Mouse (Mus musculus) urinary bladder, adult 2 months (tissue): ENCODE data around the gene 1700029I15Rik. TPM values are rescaled to one million over a fixed set of nuclear protein-coding genes. Genes with fewer than 3 reads are reported as not detected.
A peak's percentile ranks its signal among the peaks of the same experiment; 100 is the strongest.

Experiments
- DNase-seq: peaks from one replicate; pipeline ENCODE4 v3.0.0; 2022; ENCODE audit warnings: low spot score
- polyA plus RNA-seq: library from polyadenylated mRNA; depleted of rRNA; stranded (reverse); fragments of >200 nt; gene quantifications from 2 replicates; pipeline ENCODE4 v1.2.3, GENCODE M21; 2012; rRNA removed

The 1700029I15Rik gene
- 2.3 and 3.4 TPM in 2 replicates for polyA plus RNA-seq

GRCm38 (mm10) chr2:92381901-92382588 lies at the start of gene 1700029I15Rik:
TSS of gene 1700029I15Rik (plus strand) at chr2:92382538.
- no peak for DNase-seq

- no peak for DNase-seq
Measured at GRCm38 (mm10) chr2:92342418-92342817, 39.9 kb upstream of the 1700029I15Rik start.

- DNase-seq = no peak
Measured at GRCm38 (mm10) chr2:92347191-92347590, 35.1 kb upstream of the 1700029I15Rik start.

- no peak for DNase-seq
Measured at GRCm38 (mm10) chr2:92349589-92350425, 32.5 kb upstream of the 1700029I15Rik start.

- no peak for DNase-seq
Measured at GRCm38 (mm10) chr2:92350686-92351085, 31.7 kb upstream of the 1700029I15Rik start.

- DNase-seq = no peak
Measured at GRCm38 (mm10) chr2:92353402-92353801, 28.9 kb upstream of the 1700029I15Rik start.

GRCm38 (mm10) chr2:92354224-92354623 lies 28.1 kb upstream of the 1700029I15Rik start:
- DNase-seq = no peak

GRCm38 (mm10) chr2:92359301-92359700 lies 23.0 kb upstream of the 1700029I15Rik start:
- DNase-seq = no peak

- no peak for DNase-seq
Measured at GRCm38 (mm10) chr2:92360186-92360823, 22.0 kb upstream of the 1700029I15Rik start.

- no peak for DNase-seq
Measured at GRCm38 (mm10) chr2:92360893-92361292, 21.4 kb upstream of the 1700029I15Rik start.

GRCm38 (mm10) chr2:92361795-92362194 lies 20.5 kb upstream of the 1700029I15Rik start:
- peak; percentile 13 for DNase-seq

GRCm38 (mm10) chr2:92362571-92363228 lies 19.6 kb upstream of the 1700029I15Rik start:
- no peak for DNase-seq

- DNase-seq = no peak
Measured at GRCm38 (mm10) chr2:92364086-92364485, 18.3 kb upstream of the 1700029I15Rik start.

GRCm38 (mm10) chr2:92365568-92365967 lies 16.8 kb upstream of the 1700029I15Rik start:
- no peak for DNase-seq

GRCm38 (mm10) chr2:92367383-92368029 lies 14.8 kb upstream of the 1700029I15Rik start:
- no peak for DNase-seq

GRCm38 (mm10) chr2:92370375-92370774 lies 12.0 kb upstream of the 1700029I15Rik start:
- no peak for DNase-seq

GRCm38 (mm10) chr2:92370821-92371805 lies 11.2 kb upstream of the 1700029I15Rik start:
- DNase-seq = peak; percentile 74

- DNase-seq = no peak
Measured at GRCm38 (mm10) chr2:92371971-92372690, 10.2 kb upstream of the 1700029I15Rik start.

GRCm38 (mm10) chr2:92372767-92373436 lies 9.4 kb upstream of the 1700029I15Rik start:
- no peak for DNase-seq
